Mouse (Mus musculus): ENCODE data around the gene Mfap1b. TPM values are rescaled to one million over a fixed set of nuclear protein-coding genes. Genes with fewer than 3 reads are reported as not detected.
"Not testable (repeated sequence)": the region's sequence is repeated elsewhere in the genome, so short reads cannot be mapped to it uniquely, and the experiment has no call there.

The Mfap1b gene
- polyA plus RNA-seq, 1 experiment from 2014 or later: 13.9 TPM

DNA sequence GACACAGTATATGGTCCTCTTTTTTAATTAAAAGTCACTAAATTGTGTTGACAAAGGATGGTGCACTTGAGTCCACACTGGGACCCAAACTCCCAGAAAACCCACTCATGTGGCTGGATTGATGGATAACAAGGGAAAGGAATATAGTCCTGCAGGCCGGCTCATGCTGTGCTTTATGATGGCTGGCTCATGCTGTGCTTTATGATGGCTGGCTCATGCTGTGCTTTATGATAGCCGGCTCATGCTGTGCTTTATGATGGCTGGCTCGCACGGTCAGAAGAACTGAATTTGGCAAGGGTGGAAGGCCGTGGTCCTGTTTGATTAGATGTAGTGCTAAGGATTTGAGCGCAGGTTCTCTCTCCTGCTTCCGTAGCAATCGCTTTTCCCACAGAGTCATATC lies 9.7 kb upstream of the Mfap1b start:
- Histone ChIP-seq H3K27ac (ENCODE audit: low read depth) (no peak overlapping the region), H3K4me3 (ENCODE audit: low read depth, low read length) (no peak overlapping the region), H3K27me3 (ENCODE audit: insufficient read depth, low read length) (no peaks in the 10 kb centered on the region), H3K9ac (replicated peaks) (no peak overlapping the region), H3K36me3 (replicated peaks; ENCODE audit: insufficient read depth, low read length) (no peaks in the 10 kb centered on the region), H3K4me1 (ENCODE audit: insufficient read depth) (no peaks in the 10 kb centered on the region), H3K4me2 (ENCODE audit: low read depth, low read length) (no peak overlapping the region), H3K9me3 (ENCODE audit: low read length) (no peaks in the 10 kb centered on the region)
- DNase-seq (no peak), ATAC-seq (no peak)
- 76% methylated on average over 8 of the region's 8 CpGs for WGBS (ENCODE audit: insufficient replicate concordance)
- no peak for TF ChIP-seq CTCF (IDR thresholded peaks at IDR 0.05; ENCODE audit: low read depth)
- no peak for TF ChIP-seq EP300 (IDR thresholded peaks at IDR 0.05; ENCODE audit: low read depth)

DNA sequence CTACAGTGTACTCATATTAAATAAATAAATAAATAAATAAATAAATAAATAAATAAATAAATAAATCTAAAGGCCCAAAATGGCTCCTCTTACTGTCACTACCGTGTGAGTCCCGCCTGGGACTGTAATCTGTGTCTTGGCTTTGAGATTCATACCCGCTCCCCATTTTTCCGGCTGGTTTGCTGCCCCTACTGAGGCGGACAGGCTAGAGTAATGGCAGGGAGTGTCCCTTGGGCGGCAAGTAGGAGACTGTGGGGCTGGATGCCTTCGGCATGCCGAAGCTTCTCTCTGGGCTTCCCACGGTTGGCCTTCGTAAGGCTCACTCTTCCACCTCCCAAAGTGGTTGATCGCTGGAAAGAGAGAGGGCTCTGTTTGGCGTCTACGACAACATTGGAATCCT lies 7.0 kb upstream of the Mfap1b start:
- not testable (repeated sequence) for H3K27ac ChIP-seq (ENCODE audit: low read depth); H3K4me3 ChIP-seq (ENCODE audit: low read depth, low read length); ATAC-seq; H3K4me2 ChIP-seq (ENCODE audit: low read depth, low read length); H3K36me3 ChIP-seq (replicated peaks; ENCODE audit: insufficient read depth, low read length); H3K4me1 ChIP-seq (ENCODE audit: insufficient read depth); H3K9me3 ChIP-seq (ENCODE audit: low read length); H3K27me3 ChIP-seq (ENCODE audit: insufficient read depth, low read length); H3K9ac ChIP-seq (replicated peaks); DNase-seq
- 73% methylated on average over 13 of the region's 13 CpGs for WGBS (ENCODE audit: insufficient replicate concordance)

DNA sequence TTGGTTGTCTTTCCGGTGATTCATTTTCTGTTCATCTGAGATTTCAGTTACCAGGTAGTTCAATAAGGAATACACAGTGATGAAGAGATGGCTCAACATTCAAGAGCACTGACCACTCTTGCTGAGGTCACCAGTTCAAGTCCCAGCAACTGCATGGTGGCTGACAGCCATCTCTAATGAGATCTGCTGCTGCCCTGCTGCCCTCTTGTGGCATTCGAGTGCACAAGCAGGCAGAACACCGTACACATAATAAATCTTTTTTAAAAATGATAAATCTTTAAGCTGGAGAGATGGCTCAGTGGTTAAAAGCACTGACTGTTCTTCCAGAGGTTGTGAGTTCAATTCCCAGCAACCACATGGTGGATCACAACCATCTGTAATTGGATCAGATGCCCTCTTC lies 6.6 kb upstream of the Mfap1b start:
- no peak overlapping the region for H3K9ac ChIP-seq (replicated peaks)
- H3K4me3 ChIP-seq (ENCODE audit: low read depth, low read length): no peak overlapping the region
- no peaks in the 10 kb centered on the region for H3K4me1 ChIP-seq (ENCODE audit: insufficient read depth)
- H3K27me3 ChIP-seq (ENCODE audit: insufficient read depth, low read length): no peaks in the 10 kb centered on the region
- peak; percentile 80 for TF ChIP-seq CTCF (IDR thresholded peaks at IDR 0.05; ENCODE audit: low read depth)
- no peak for TF ChIP-seq EP300 (IDR thresholded peaks at IDR 0.05; ENCODE audit: low read depth)
- no peaks in the 10 kb centered on the region for H3K9me3 ChIP-seq (ENCODE audit: low read length)
- ATAC-seq: no peak
- WGBS (ENCODE audit: insufficient replicate concordance): 47% methylated on average over 3 of the region's 3 CpGs
- peak; percentile 34 for DNase-seq
- no peak overlapping the region for H3K27ac ChIP-seq (ENCODE audit: low read depth)
- no peaks in the 10 kb centered on the region for H3K36me3 ChIP-seq (replicated peaks; ENCODE audit: insufficient read depth, low read length)
- no peak overlapping the region for H3K4me2 ChIP-seq (ENCODE audit: low read depth, low read length)

DNA sequence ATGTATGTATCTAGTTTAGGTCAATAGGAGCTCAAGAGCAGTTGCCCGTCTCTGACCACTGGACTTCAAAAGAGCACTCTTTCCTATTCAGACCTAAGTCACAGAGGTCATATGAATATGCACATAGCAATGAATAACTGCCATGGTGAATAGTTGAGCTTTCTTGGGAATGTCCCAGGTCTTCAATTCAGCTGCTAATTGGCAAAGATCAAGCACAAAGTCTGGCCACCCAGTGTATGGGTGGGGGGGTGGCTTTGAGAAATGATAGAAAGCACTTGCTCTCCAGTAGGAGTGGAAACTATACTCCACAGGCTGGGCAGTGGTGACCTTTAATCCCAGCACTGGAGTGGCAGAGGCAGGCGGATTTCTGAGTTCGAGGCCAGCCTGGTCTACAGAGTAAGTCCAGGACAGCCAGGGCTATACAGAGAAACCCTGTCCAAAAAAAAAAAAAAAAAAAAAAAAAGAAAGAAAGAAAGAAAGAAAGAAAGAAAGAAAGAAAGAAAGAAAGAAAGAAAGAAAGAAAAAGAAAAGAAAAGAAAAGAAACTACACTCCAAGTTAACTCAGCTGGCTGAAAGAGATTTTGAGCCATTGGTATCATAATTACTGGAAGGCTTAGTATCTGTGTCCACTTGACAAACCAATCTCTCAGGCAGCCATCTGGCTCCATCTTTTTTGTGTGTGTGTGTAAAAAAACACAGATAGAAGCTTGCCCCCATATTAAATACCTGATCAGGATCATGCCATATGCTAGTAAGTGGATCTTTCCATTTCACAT lies 3.8 kb upstream of the Mfap1b start:
- H3K9ac ChIP-seq (replicated peaks): no peak overlapping the region
- H3K36me3 ChIP-seq (replicated peaks; ENCODE audit: insufficient read depth, low read length): no peaks in the 10 kb centered on the region
- no peak overlapping the region for H3K4me2 ChIP-seq (ENCODE audit: low read depth, low read length)
- no peaks in the 10 kb centered on the region for H3K27me3 ChIP-seq (ENCODE audit: insufficient read depth, low read length)
- H3K4me3 ChIP-seq (ENCODE audit: low read depth, low read length): no peak overlapping the region
- DNase-seq (no peak), ATAC-seq (no peak)
- H3K27ac ChIP-seq (ENCODE audit: low read depth): no peak overlapping the region
- no peaks in the 10 kb centered on the region for H3K9me3 ChIP-seq (ENCODE audit: low read length)
- WGBS (ENCODE audit: insufficient replicate concordance): 86% methylated on average over 3 of the region's 3 CpGs
- peaks cover 3% of the 10 kb centered on the region; the same call in 1 of the 2 replicates for H3K4me1 ChIP-seq (ENCODE audit: insufficient read depth)
- TF ChIP-seq CTCF (IDR thresholded peaks at IDR 0.05; ENCODE audit: low read depth): no peak
- TF ChIP-seq EP300 (IDR thresholded peaks at IDR 0.05; ENCODE audit: low read depth): no peak

DNA sequence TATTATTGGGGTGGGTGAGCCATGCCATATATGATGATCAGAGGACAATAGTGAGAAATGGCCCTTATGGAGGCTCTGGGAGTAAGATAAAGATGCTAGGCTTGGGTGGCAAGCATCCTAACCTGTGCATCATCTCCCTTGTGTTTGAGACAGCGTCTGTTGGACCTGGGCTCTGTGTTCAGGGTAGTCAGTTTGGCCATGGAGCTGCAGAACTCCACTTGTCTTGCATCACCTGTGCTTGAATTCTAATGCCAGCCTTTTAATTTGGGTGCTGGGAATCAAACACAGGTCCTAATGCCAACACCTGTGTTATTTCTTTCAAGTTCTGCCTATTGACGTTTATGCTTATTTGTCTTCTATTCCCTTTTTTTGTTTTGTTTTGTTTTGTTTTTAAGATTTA lies 1.4 kb upstream of the Mfap1b start:
- not testable (repeated sequence) for H3K4me3 ChIP-seq (ENCODE audit: low read depth, low read length); H3K27me3 ChIP-seq (ENCODE audit: insufficient read depth, low read length); DNase-seq; H3K4me2 ChIP-seq (ENCODE audit: low read depth, low read length); ATAC-seq; H3K4me1 ChIP-seq (ENCODE audit: insufficient read depth); H3K36me3 ChIP-seq (replicated peaks; ENCODE audit: insufficient read depth, low read length); H3K27ac ChIP-seq (ENCODE audit: low read depth); H3K9ac ChIP-seq (replicated peaks); H3K9me3 ChIP-seq (ENCODE audit: low read length)
- WGBS (ENCODE audit: insufficient replicate concordance): 91% methylated on average over 2 of the region's 2 CpGs

DNA sequence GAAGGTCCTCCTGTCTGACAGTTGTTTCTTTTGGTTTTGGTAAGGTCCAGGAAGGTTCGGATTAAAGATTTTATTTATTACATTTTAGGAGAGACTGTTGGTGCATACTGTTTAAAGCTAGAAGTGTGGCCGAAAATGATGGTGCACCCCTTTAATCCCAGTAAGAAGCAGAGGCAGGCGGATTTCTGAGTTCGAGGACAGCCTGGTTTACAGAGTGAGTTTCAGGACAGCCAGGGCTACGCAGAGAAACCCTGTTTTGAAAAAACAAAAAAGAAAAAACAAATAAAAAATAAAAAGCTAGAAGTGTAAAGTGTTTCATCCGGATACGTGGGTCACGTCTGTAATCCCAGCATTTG lies 291 bp upstream of the Mfap1b start:
- peak; percentile 39; the same call in 1 of the 2 replicates for TF ChIP-seq EP300 (IDR thresholded peaks at IDR 0.05; ENCODE audit: low read depth)
- no peak for TF ChIP-seq CTCF (IDR thresholded peaks at IDR 0.05; ENCODE audit: low read depth)
- no peaks in the 10 kb centered on the region for H3K36me3 ChIP-seq (replicated peaks; ENCODE audit: insufficient read depth, low read length)
- peak overlapping the region; percentile 70 for H3K4me3 ChIP-seq (ENCODE audit: low read depth, low read length)
- 26% methylated on average over 8 of the region's 8 CpGs for WGBS (ENCODE audit: insufficient replicate concordance)
- peak overlapping the region; percentile 77 for H3K27ac ChIP-seq (ENCODE audit: low read depth)
- ATAC-seq (peak; percentile 51), DNase-seq (no peak)
- peak overlapping the region; percentile 76 for H3K9ac ChIP-seq (replicated peaks)
- H3K9me3 ChIP-seq (ENCODE audit: low read length): no peaks in the 10 kb centered on the region
- H3K4me1 ChIP-seq (ENCODE audit: insufficient read depth): peaks cover 3% of the 10 kb centered on the region; the same call in 1 of the 2 replicates
- no peaks in the 10 kb centered on the region for H3K27me3 ChIP-seq (ENCODE audit: insufficient read depth, low read length)
- peak overlapping the region; percentile 74 for H3K4me2 ChIP-seq (ENCODE audit: low read depth, low read length)
